Mouse (Mus musculus) hindbrain, embryonic 15.5 days (tissue): Measurements from ENCODE around the gene Sparc. TPM values are rescaled to one million over a fixed set of nuclear protein-coding genes. Genes with fewer than 3 reads are reported as not detected.
"Not testable (repeated sequence)": the region's sequence is repeated elsewhere in the genome, so short reads cannot be mapped to it uniquely, and the experiment has no call there.

Experiments used
- ATAC-seq: fragments of 200-750 bp; cut with Nextera tagmentation; 2 replicates; pipeline ENCODE4 v1.8.0; 2017; ENCODE audit warnings: low read depth, moderate number of reproducible peaks, moderate TSS enrichment; ENCODE audit not compliant: low FRiP score
- H3K27ac ChIP-seq: fragments of 300-500 bp; sonication (generic); replicated peaks from 2 replicates; pipeline ENCODE4 v1.5.1; 2015; ENCODE audit warnings: mild to moderate bottlenecking, inconsistent platforms
- H3K27me3 ChIP-seq: fragments of 300-500 bp; sonication (generic); 2 replicates; pipeline ENCODE4 v1.6.1; 2015; ENCODE audit warnings: control low read depth, inconsistent platforms
- H3K36me3 ChIP-seq: fragments of 300-500 bp; sonication (generic); 2 replicates; pipeline ENCODE4 v1.6.1; 2015; ENCODE audit warnings: control low read depth, inconsistent platforms
- H3K4me1 ChIP-seq: fragments of 300-500 bp; sonication (generic); replicated peaks from 2 replicates; pipeline ENCODE4 v1.6.1; 2015; ENCODE audit warnings: control low read depth, inconsistent platforms
- H3K4me2 ChIP-seq: fragments of 300-500 bp; sonication (generic); 2 replicates; pipeline ENCODE4 v1.6.1; 2015; ENCODE audit warnings: moderate library complexity, mild to moderate bottlenecking, inconsistent platforms
- H3K4me3 ChIP-seq: fragments of 300-500 bp; sonication (generic); 2 replicates; pipeline ENCODE4 v1.5.1; 2015; ENCODE audit warnings: mild to moderate bottlenecking, inconsistent platforms
- H3K9ac ChIP-seq: fragments of 300-500 bp; sonication (generic); 2 replicates; pipeline ENCODE4 v1.6.1; 2015; ENCODE audit warnings: inconsistent platforms
- H3K9me3 ChIP-seq: fragments of 300-500 bp; sonication (generic); 2 replicates; pipeline ENCODE4 v1.6.1; 2016; ENCODE audit warnings: control low read depth, inconsistent platforms
- WGBS: fragments of 180-500 bp; shearing (Covaris S2); methylation state at CpG from one replicate; pipeline ENCODE4 v1.1.7; 2015; 5-methylcytosine and 5-hydroxymethylcytosine counted together
- polyA plus RNA-seq: library from polyadenylated mRNA; unstranded; fragments of >200 nt; fragmentation: Nextera tagmentation; extraction: Ambion mirVana; gene quantifications from 2 replicates; pipeline ENCODE4 v1.2.1, GENCODE M21; 2015

The Sparc gene
- polyA plus RNA-seq, 1 experiment from 2014 or later = 578 TPM

DNA sequence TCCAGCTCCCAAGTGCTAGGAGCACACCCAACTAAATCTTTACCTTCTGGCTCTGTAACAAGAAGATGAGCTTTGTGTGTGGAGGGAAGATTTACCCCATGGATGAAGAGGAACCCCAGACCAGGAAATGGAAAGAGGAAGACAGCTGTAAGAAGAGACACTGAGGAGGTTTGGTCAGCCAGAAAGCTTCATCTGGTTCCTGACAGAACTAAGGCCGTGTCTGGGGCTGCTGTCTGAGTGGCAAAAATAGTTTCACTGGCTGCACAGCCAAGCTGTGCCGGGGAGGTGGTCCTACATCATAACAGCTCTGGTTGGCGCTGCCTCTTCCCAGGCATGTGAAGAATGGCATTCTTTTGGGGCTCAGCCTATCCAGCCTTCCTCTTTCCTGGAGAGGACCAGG is 10.0 kb upstream of the Sparc start:
- Histone ChIP-seq H3K9ac (no peak overlapping the region), H3K9me3 (no peaks in the 10 kb centered on the region), H3K4me3 (no peak overlapping the region), H3K4me1 (peaks cover 7% of the 10 kb centered on the region), H3K27ac (no peak overlapping the region), H3K27me3 (no peaks in the 10 kb centered on the region), H3K4me2 (no peak overlapping the region), H3K36me3 (no peaks in the 10 kb centered on the region)
- 63% methylated on average over 3 of the region's 3 CpGs for WGBS
- no peak for ATAC-seq

DNA sequence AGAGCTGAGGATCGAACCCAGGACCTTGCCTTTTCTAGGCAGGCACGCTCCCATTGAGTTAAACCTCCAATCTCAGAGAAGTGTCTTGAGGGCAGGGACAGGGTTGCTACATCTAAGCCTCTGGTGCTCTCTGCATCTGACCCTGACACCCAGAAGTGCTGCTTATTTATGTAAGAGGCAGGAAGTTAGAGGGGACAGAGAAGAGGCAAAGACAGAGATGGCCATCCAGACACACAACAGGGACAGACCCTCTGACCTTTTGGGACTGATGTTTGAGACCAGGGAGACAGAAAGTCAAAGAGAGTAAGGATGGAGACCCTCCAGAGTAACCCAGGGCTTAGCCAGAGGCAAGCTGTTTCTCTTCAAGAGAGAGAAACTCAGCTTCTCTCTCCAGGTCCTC is 7.0 kb upstream of the Sparc start:
- ATAC-seq = no peak
- H3K4me2 ChIP-seq = no peak overlapping the region
- no peaks in the 10 kb centered on the region for H3K27me3 ChIP-seq
- no peak overlapping the region for H3K9ac ChIP-seq
- H3K9me3 ChIP-seq = no peaks in the 10 kb centered on the region
- H3K4me3 ChIP-seq = no peak overlapping the region
- H3K27ac ChIP-seq = no peak overlapping the region
- 89% methylated on average over 2 of the region's 2 CpGs for WGBS
- H3K4me1 ChIP-seq = peaks cover 12% of the 10 kb centered on the region
- H3K36me3 ChIP-seq = no peaks in the 10 kb centered on the region

DNA sequence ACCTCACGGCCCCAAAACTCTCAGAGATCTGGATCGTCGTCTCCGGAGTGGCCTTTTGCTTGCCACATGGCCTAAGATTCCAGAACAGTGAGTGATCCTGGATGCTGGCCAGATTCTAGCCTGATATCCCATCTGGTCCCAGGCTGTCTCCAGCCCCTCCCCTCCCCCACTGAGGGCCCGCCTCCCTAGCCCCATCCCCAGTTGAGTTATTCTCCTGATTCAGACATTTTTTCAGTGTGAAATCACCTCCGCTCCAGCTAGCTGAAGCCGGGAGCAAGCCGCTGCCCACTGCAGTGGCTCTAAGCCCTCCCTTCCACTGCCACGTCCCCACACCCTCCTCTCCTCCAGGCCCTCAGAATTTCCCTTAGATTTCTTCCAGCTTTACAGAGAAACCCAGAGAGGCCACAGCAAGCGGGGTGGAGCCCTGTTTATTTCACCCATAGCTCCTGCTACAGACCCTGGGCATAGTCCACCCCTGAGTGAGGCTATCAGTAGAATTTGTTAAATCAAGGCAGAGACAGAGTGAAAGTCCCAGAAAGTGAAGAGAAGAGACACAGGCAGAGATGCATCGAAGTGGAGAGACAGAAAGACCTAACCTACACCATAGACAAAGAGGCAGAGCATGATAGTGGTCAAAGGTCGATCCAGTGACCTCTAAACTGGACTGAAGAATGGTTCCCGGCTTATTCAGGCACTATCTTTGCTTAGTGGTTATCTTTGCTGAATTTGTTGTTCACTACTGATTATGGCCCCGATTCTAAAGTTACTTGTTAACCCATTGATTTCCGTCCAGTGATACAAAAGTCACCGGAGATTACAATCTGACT is 5.4 kb upstream of the Sparc start:
- no peak overlapping the region for H3K4me3 ChIP-seq
- H3K9me3 ChIP-seq = no peaks in the 10 kb centered on the region
- WGBS = 27% methylated on average over 16 of the region's 16 CpGs
- no peaks in the 10 kb centered on the region for H3K36me3 ChIP-seq
- peak overlapping the region; percentile 66 for H3K27ac ChIP-seq
- H3K27me3 ChIP-seq = no peaks in the 10 kb centered on the region
- no peak overlapping the region for H3K9ac ChIP-seq
- ATAC-seq = peak; percentile 75
- peaks cover 23% of the 10 kb centered on the region for H3K4me1 ChIP-seq
- H3K4me2 ChIP-seq = no peak overlapping the region

GRCm38 (mm10) chr11:55424746-55425360 is 1.9 kb upstream of the Sparc start:
- peaks cover 29% of the 10 kb centered on the region for H3K4me1 ChIP-seq
- no peak for ATAC-seq
- WGBS = 77% methylated on average over 8 of the region's 8 CpGs

DNA sequence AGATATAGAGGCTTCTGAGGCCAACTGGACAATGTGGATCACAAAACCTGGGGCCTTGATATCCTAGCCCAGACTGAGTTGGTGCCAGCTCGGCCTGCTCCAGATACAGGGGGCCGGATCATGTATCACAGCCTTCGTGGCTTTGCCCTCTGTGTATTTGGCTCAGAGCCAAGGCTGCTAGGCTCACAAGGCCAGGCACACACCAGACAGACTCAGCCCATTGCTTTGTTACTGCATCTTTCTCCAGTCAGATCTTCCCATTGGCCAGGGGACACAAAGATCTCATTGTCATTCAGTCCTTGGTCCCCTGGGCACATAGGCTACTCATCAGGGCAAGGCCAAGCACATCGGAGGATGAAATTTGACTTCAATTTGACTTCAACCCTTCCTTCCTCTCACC is 773 bp upstream of the Sparc start:
- H3K9me3 ChIP-seq = no peaks in the 10 kb centered on the region
- peaks cover 38% of the 10 kb centered on the region for H3K4me1 ChIP-seq

More at GRCm38 (mm10) chr11:55424746-55425360, 1.9 kb upstream of the Sparc start:
- no peak overlapping the region for H3K4me2 ChIP-seq
- H3K27ac ChIP-seq = 0 out of 2 replicates have a peak overlapping the region, but pooled peaks have one; percentile 8
- H3K27me3 ChIP-seq = no peaks in the 10 kb centered on the region
- no peak overlapping the region for H3K9ac ChIP-seq
- no peaks in the 10 kb centered on the region for H3K9me3 ChIP-seq
- H3K4me3 ChIP-seq = no peak overlapping the region
- H3K36me3 ChIP-seq = no peaks in the 10 kb centered on the region

GRCm38 (mm10) chr11:55419678-55420307 is 3.2 kb downstream of the Sparc start:
- no peaks in the 10 kb centered on the region for H3K9me3 ChIP-seq
- no peaks in the 10 kb centered on the region for H3K27me3 ChIP-seq
- peak overlapping the region; percentile 76 for H3K27ac ChIP-seq
- peak; percentile 82 for ATAC-seq
- peak overlapping the region; percentile 52 for H3K4me2 ChIP-seq
- peak overlapping the region; percentile 32 for H3K4me3 ChIP-seq
- WGBS = 5% methylated on average over 8 of the region's 9 CpGs
- H3K9ac ChIP-seq = peak overlapping the region; percentile 43
- no peaks in the 10 kb centered on the region for H3K36me3 ChIP-seq
- H3K4me1 ChIP-seq = peaks cover 39% of the 10 kb centered on the region

More for the DNA sequence above, 773 bp upstream of the Sparc start:
- Histone ChIP-seq H3K27me3 (no peaks in the 10 kb centered on the region), H3K9ac (no peak overlapping the region), H3K27ac (peak overlapping the region; percentile 18; the same call in 1 of the 2 replicates), H3K36me3 (no peaks in the 10 kb centered on the region), H3K4me3 (no peak overlapping the region), H3K4me2 (no peak overlapping the region)
- peak; percentile 59; the same call in 1 of the 2 replicates for ATAC-seq
- 12% methylated on average over 4 of the region's 4 CpGs for WGBS

- Histone ChIP-seq H3K27me3 (no peaks in the 10 kb centered on the region), H3K36me3 (no peaks in the 10 kb centered on the region), H3K4me3 (peak overlapping the region; percentile 32), H3K9ac (peak overlapping the region; percentile 43), H3K4me2 (peak overlapping the region; percentile 52), H3K9me3 (no peaks in the 10 kb centered on the region), H3K4me1 (peaks cover 38% of the 10 kb centered on the region), H3K27ac (peak overlapping the region; percentile 76)
- no peak for ATAC-seq
- 2% methylated on average over 4 of the region's 4 CpGs for WGBS
Measured at GRCm38 (mm10) chr11:55419296-55419677, 3.7 kb downstream of the Sparc start.

- Histone ChIP-seq H3K4me2 (peak overlapping the region; percentile 52), H3K9ac (peak overlapping the region; percentile 1), H3K27me3 (no peaks in the 10 kb centered on the region), H3K4me3 (peak overlapping the region; percentile 32), H3K4me1 (peaks cover 32% of the 10 kb centered on the region), H3K9me3 (no peaks in the 10 kb centered on the region), H3K36me3 (no peaks in the 10 kb centered on the region), H3K27ac (peak overlapping the region; percentile 3; the same call in 1 of the 2 replicates)
- WGBS = 12% methylated on average over 3 of the region's 3 CpGs
- ATAC-seq = no peak
Measured at GRCm38 (mm10) chr11:55418704-55419061, 4.3 kb downstream of the Sparc start.

GRCm38 (mm10) chr11:55417898-55418703 is 4.9 kb downstream of the Sparc start:
- peak; percentile 68 for ATAC-seq
- WGBS = 2% methylated on average over 23 of the region's 24 CpGs

DNA sequence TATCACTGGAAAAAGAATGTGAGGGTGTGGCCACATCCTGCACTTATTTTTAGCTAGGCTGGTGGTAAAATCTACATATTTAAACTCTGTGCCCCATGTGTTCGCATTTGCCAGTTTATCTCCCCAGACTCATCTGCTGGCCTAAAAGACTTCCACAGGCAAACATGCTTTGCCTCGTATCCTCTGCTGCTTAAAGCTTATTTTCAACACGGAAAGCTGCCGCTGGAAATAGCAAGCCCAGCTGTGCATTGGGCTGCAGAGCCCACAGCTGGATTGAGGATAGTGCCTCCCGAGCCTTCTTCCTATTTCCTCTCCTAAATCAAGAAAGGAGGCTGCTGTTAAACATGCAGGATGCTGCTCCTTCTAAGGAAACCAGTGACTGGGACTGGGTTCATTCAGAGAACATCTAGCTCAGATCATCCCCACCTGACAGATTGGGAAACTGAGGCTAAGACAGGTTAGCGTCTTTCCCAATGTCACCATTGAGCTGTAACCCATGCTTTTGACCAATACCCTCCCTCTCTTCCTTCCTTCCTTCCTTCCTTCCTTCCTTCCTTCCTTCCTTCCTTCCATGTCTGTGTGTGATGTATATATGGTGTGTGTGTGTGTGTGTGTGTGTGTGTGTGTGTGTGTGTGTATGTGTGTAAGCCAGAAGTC is 6.2 kb downstream of the Sparc start:
- Histone ChIP-seq H3K36me3 (no peaks in the 10 kb centered on the region), H3K4me3 (no peak overlapping the region), H3K27me3 (no peaks in the 10 kb centered on the region), H3K9ac (no peak overlapping the region; the same call in 1 of the 2 replicates), H3K27ac (peak overlapping the region; percentile 23; the same call in 1 of the 2 replicates), H3K4me1 (peaks cover 34% of the 10 kb centered on the region), H3K4me2 (peak overlapping the region; percentile 52; the same call in 1 of the 2 replicates), H3K9me3 (no peaks in the 10 kb centered on the region)
- ATAC-seq = no peak
- 63% methylated on average over 6 of the region's 6 CpGs for WGBS

More at GRCm38 (mm10) chr11:55417898-55418703, 4.9 kb downstream of the Sparc start:
- no peaks in the 10 kb centered on the region for H3K27me3 ChIP-seq
- H3K27ac ChIP-seq = peak overlapping the region; percentile 55
- H3K36me3 ChIP-seq = no peaks in the 10 kb centered on the region
- H3K9ac ChIP-seq = peak overlapping the region; percentile 4; the same call in 1 of the 2 replicates
- peaks cover 30% of the 10 kb centered on the region for H3K4me1 ChIP-seq
- peak overlapping the region; percentile 32 for H3K4me3 ChIP-seq
- H3K4me2 ChIP-seq = peak overlapping the region; percentile 52
- H3K9me3 ChIP-seq = no peaks in the 10 kb centered on the region

DNA sequence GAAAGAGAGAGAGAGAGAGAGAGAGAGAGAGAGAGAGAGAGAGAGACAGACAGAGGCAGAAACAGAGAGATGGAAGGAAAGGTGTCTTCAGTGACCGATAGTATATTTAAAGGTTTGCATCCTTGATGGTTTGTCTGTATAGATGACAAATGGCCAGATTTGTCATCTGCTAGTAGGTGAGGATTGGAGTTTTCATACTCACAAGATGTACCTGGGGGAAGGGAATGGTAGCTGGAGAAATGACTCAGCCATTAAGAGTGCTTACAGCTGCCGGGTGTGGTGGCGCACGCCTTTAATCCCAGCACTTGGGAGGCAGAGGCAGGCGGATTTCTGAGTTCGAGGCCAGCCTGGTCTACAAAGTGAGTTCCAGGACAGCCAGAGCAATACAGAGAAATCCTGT is 7.3 kb downstream of the Sparc start:
- not testable (repeated sequence) for H3K9ac ChIP-seq, H3K4me3 ChIP-seq, H3K36me3 ChIP-seq, ATAC-seq, H3K4me2 ChIP-seq, H3K9me3 ChIP-seq, H3K27ac ChIP-seq, H3K27me3 ChIP-seq
- peaks cover 34% of the 10 kb centered on the region for H3K4me1 ChIP-seq
- WGBS = 96% methylated on average over 6 of the region's 6 CpGs
